Mouse (Mus musculus) WW6 (cell line): ENCODE data around the gene Extl1.
"Not testable (repeated sequence)": the region's sequence is repeated elsewhere in the genome, so short reads cannot be mapped to it uniquely, and the experiment has no call there.

Experiments
- DNase-seq: peaks from one replicate; pipeline ENCODE4 v3.0.0-alpha.2; 2013; ENCODE audit warnings: low read depth, low spot score

The Extl1 gene

DNA sequence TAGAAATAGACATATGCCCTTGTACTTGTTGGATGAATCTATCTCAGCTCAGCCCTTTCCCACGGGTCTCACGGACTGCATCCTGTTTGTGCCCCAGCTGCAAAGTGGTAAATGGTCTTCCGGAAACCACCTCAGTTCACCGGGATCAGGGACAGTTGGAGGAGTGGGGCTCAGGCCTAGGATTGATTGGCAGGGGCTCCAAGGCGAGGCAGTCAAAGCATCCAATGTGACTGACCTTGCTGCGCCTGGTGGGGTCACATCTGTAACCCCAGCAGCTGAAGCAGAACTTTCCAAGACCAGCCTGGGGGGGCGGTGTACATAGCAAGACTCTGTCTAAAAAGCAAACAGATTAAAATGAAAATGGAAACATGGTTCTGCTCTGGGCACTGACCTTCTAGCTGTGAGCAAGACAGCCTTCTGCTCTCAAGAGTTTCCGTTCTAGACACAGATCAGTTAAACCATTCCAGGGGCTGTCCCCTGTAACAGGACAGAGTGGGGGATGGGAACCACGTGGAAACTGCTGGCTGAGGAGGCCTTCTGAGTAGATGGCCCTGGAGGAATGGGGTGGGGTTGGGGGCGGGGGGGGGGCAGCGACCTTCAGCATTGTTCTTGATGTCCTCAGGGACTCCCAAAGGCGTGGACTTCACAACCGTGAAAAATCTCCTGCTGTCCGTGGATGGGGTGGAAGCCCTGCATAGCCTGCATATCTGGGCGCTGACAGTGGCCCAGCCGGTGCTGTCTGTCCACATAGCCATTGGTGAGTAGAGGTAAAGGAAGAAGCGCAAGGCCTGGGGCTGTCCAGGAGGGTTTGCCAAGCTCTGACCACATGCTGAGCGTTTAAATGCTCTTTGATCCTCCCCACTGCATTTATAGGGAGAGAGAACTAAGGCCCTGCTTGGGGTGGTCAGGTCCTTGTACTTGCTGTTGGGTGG lies 32.1 kb downstream of the Extl1 start:
- DNase-seq = no peak

GRCm38 (mm10) chr4:134350641-134351040 lies 33.0 kb downstream of the Extl1 start:
- no peak for DNase-seq

DNA sequence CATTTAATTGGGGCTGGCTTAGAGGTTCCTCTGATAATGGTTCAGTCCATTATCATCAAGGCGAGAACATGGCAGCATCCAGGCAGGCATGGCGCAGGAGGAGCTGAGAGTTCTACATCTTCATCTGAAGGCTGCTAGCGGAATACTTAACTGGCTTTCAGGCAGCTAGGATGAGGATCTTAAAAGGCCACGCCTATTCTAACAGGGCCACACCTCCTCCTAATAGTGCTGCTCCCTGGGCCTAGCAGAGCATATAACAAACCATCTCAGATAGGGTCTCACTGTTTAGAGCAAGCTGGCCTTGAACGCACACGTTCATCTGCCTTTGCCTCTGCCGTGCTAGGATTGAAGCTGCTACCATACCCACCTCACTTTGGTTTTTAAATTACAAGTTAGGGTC lies 33.8 kb downstream of the Extl1 start:
- no peak for DNase-seq

- DNase-seq = no peak
Observed at GRCm38 (mm10) chr4:134348545-134348944, 35.1 kb downstream of the Extl1 start.

- DNase-seq = no peak
Observed at GRCm38 (mm10) chr4:134348078-134348477, 35.6 kb downstream of the Extl1 start.

GRCm38 (mm10) chr4:134345802-134346201 lies 37.8 kb downstream of the Extl1 start:
- no peak for DNase-seq

DNA sequence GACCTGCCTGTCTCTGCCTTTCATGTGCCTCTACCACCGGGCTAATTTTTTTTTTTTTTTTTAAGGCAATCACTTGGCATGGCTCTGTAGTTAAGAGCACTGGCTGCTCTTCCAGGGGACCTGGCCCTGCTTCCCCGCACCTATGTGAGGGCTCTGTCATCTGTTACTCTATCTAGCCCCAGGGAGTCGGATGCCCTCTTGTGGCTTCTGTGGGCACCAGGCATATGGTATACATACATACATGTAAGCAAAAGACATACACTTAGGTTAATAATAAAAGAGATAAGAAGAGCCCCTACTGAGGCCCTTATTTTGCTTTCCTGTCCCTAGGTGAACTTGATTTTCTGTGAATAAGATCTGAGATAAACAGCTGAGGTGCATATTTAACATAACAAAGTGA lies 39.0 kb downstream of the Extl1 start:
- DNase-seq = no peak

DNA sequence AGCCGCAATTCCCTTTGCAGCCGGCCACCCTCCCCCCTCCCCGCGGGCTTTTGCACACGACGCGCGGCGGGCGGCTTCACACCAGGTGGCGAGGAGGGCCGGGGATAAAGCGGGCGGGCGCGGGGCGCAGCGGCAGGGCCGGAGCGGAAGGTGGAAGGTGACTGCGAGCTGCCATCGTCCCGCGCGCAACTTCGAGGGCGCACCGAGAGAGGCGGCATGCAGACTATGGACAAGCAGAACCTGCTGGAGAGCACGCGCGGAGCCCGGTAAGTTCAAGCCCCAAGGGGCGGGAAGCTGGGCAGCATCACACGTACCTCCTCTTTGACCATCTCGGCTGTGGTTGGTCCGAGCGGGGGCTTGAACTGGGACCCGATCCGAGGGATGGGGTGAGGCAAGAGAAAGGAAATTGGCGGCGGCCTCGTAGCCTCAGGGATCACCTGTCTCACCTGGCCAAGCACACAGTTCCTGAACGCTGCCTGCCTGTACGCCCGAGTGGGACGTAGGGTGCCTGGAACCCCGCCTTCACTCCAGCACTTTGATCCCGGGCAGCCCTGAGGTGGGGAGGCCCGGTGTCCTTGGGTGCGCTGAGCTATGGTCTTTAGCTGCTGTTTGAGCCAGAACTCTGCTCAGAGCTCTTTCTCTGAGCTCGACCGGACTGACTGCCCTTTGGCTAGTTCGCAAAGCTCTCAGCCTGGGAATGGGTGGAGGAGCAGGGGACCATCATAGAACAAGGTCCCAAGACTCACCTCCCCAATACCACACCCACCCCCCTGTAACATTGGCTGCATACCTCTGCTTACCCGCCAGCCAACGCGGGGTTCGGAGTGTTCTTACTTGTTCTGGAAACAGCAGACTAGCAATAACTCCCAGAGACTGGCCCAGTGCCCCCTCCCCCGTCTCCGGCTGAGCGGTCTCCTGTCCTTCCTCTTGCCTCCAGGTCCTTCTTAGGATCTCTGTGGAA lies 40.3 kb downstream of the Extl1 start, which contains the start of gene Slc30a2:
TSS of gene Slc30a2 (plus strand) at position 111 of the 961 bp plus-strand sequence.
- DNase-seq = no peak

DNA sequence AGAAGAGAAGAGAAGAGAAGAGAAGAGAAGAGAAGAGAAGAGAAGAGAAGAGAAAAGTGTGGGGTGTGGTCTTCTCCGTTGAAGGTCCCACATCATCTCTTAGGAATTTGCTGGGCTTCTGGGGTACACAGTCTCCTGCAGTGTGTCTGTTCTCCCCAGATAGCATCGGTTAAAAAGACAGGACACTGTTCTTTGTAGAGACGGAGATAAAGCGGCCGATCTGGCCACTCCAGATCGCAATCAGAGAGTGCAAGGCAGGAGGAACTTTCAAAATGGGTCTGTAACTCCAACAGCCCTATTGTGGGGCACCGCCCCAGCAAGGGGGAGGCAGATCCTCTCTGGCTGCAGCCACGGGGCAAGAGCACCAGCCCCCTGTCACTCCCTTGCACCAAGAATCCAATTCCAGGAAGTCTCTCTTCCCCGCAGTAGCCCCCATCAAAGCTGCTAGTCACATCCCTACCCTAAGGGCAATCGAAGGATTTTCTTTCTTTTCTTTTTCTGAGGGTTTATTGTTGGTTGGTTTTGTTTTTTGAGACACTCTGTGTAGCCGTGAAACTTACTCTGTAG lies 41.4 kb downstream of the Extl1 start:
- DNase-seq = no peak

DNA sequence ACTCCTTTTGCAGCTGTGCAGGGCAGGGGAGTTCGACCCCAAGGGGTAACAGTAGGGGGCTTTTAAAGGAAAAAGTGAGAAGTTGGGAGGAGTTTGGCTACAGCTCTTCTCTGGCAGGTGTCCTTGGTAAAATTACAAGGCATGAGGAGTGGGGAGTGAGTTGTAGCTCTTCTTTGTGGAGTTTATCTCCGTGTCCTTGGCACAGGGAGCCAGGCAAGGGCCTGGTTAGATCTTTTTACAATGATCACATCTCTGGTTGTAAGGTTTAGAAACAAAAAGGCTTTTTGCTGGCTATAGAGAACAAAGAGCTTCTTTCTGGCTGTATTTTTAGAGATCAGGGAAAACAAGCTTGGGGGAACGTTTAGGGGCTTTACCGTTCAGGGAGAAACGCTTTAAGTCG lies 42.4 kb downstream of the Extl1 start:
- DNase-seq = not testable (repeated sequence)

DNA sequence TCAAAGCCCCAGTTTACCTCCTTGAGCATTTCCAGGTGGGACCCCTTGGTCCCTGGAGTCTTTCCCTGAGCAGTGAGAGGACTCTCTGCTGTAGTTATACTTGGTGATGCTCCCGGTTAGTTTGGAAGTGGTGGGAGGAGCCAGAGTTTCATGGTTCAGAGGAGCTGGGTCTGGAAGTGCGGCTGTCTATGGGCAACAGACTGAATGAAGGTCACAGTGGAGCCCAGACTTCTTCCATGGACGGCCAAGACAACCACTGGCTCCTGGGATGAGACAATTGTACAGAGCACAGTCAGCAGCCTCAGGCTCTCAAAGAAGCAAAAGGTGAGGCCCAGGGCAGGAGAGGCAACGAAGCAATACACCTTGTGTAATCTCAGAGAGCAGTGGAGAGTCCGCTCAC lies 53.4 kb downstream of the Extl1 start:
- no peak for DNase-seq

DNA sequence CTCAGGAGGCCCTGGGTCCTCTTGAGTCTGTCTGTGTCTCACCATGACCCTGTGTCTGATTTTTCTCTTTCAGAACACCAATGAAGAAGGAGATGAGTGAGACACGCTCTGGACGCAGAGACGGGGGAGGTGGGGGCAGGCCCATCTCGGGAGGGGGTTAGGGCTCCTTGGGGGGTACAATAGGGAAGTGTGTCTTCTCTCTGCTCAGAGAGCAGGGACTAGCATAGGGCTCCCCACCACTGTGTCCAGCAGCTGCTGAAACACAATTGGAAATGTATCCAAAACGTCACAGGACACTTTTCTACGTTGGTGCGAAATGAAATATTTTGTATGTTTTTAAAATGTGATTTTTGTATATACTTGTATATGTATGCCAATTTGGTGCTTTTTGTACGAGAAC lies 54.8 kb downstream of the Extl1 start:
- no peak for DNase-seq

GRCm38 (mm10) chr4:134328151-134328550 lies 55.5 kb downstream of the Extl1 start:
- no peak for DNase-seq

DNA sequence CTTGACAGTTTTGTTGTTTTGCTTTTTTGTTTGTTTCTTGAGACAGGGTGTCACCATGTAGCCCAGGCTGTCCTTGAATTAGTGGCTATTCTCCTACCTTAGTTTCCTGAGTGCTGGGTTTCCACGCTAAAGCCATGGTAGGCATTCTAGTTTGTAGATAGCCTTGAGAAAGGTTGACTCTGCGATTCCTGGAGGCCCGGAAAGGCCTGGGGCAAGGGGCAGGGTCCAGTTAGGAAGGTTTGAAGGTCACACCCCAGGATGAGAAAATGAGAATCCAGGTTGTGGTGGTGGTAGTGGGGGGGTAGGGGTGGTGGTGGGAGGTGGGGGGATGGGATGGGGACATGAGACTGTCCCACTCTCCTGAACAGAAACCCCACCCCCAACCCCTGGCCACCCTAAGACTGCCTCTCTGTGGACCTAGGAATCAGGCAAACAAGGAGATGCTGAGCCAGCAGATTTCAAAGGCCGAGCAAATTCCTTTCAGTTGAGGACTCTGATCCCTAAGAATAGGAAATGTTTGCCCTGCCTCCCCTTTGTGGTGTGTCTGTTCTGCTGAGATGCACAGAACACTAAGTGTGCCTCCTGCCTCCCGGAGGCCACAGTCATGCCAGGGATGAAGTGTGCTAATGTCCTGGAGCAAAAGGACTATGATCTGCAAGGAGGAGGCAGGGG lies 56.7 kb downstream of the Extl1 start:
- no peak for DNase-seq

- DNase-seq = no peak
Observed at GRCm38 (mm10) chr4:134324655-134325054, 59.0 kb downstream of the Extl1 start.

GRCm38 (mm10) chr4:134321524-134321923 lies 62.1 kb downstream of the Extl1 start:
- DNase-seq = no peak

GRCm38 (mm10) chr4:134319674-134320073 lies 64.0 kb downstream of the Extl1 start:
- DNase-seq = no peak

- no peak for DNase-seq
Observed at GRCm38 (mm10) chr4:134319074-134319473, 64.6 kb downstream of the Extl1 start.

DNA sequence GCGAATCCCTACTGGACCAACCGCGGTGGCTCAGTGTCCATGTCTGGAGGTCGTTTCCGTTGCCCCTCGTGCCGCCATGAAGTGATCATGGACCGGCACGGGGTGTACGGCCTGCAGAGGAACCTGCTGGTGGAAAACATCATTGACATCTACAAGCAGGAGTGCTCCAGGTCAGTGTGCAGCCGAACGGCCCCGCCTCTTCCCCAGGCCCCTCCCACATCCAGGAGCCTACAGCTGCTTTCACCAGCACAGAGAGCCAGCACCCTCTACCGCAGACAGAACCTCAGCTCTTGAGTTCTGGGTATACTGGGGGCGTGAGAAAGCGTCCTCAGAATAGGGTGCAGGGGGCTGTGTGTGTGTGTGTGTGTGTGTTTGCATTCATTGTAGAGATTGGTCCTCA lies 67.3 kb downstream of the Extl1 start:
- peak; percentile 52 for DNase-seq

DNA sequence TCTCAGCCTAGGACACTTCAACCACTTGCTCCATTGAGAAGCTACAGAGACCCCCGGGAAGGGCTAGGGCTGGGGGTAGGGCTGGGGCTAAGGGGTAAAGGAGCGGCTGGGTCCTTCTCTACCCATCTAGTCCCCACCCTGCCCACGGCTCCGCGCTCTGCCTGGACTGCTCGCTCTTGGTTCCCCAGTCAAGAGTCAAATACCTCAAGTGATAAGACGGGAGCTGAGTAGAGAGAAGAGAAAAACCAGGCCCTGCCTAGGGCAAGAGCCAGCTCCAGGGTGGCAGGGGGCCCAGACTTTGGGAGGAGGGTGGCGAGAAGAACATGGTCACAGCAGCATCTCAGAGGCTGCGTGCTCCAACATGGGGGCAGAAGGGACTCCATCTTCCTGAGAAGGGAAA lies 68.2 kb downstream of the Extl1 start:
- DNase-seq = no peak

DNA sequence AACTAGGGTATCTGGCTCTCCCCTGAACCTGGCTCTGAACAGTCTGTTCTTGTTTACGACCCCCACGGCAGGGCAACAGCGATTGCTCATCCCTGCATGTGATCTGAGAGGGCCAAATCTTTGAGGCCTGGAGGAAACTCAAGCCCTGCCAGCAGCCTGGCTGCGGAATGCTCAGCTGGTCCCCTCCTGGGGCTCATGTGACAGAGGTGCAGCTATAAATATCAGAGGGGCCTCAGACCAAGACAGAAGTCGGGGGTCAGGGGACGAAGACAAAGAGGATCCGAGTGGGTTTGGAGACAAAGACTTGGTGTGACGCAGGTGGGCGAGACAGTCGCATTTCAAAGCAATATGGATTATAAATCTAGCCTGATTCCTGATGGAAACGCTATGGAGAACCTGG lies 68.8 kb downstream of the Extl1 start, which contains the start of gene Trim63:
TSS of gene Trim63 (plus strand) at position 245 of the 400 bp plus-strand sequence.
- no peak for DNase-seq
